Mouse (Mus musculus): ENCODE measurements around the gene Prkar1b. TPM values are rescaled to one million over a fixed set of nuclear protein-coding genes. Genes with fewer than 3 reads are reported as not detected.

The Prkar1b gene
- polyA plus RNA-seq, 1 experiment from 2014 or later = 5.3 TPM

DNA sequence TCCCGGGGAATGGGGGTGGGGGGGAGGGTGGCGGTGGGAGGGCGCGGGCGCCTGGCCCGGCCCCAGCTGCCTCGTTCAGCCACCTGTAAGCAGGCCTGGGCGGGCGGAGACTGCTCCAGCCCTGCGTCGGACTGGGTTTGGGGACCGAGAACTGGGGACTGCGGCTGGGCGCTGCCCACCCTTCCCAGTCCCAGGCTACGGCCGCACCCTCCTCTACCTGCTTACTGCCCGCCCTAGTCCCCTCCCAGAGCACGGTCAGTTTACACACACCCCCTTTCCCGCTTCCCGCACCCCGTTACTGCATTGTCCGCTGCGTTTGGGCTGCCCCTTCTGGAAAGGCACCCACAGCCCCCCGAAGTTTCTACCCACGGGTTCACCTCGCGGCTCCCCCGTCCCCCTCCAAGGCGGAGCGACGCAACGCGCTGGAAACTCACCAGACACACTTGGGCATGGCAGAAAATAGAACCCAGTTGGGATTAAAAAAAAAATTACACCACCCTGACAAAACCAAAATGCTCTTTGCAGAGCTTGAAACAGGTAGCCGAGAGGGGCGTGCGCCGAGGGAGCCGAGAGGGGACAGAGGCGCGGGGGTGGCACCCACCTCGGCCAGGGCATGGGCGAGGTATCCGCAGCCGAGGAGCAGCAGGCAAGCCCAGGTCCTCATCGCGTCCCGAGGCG is 155.6 kb downstream of the Prkar1b start:
- Histone ChIP-seq H3K4me1 (ENCODE audit: control insufficient read depth, insufficient read depth, low read length) (peaks cover 55% of the 10 kb centered on the region), H3K4me2 (peak overlapping the region; percentile 88), H3K9me3 (replicated peaks; ENCODE audit: control insufficient read depth, low read length) (no peaks in the 10 kb centered on the region), H3K27ac (ENCODE audit: low read depth, low read length) (peak overlapping the region; percentile 94), H3K36me3 (ENCODE audit: control insufficient read depth, insufficient read depth, low read length) (no peaks in the 10 kb centered on the region), H3K27me3 (ENCODE audit: control insufficient read depth, insufficient read depth, low read length) (peaks cover 57% of the 10 kb centered on the region), H3K9ac (ENCODE audit: low read depth, low read length) (peak overlapping the region; percentile 85), H3K4me3 (ENCODE audit: low read depth, low read length) (peak overlapping the region; percentile 77)
- ATAC-seq (replicated peaks; ENCODE audit: insufficient number of reproducible peaks, low FRiP score, low TSS enrichment) = no peak
- WGBS (ENCODE audit: insufficient replicate concordance) = 1% methylated on average over 48 of the region's 48 CpGs

DNA sequence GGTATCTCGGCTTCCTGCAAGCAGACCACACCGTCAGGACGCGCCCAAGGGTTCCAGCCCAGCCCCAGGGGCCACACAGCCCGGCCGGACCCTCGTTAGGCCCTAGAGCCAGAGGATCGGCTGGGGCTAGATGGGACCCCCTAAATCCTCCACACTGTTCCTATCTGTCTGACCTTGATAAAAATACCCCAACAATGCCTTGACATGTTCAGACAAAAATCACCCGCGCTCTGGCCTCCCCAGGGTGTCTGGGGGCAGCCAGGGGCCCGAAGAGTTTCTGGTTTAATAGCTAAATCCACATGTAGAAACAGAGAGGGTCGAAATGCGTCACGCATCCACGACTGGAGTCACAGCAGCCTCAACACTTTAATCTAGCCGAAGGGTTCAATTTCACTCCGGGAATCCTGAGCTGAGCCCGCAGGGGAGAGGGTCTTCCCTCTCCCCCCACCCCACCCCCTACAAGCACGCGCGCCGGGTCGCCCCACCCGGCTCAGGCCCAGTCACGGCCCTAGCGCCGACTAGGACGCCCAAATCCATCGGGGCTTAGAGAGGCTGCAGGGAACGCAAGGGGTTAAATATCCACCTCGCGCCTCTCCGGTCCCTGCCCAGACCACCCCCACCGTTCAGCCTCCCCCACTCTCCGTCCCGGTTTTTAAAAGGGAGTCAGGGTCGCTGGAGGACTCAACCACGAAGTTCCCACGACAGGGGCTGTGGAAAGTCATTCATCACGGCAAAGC is 156.3 kb downstream of the Prkar1b start:
- peaks cover 57% of the 10 kb centered on the region for H3K4me1 ChIP-seq (ENCODE audit: control insufficient read depth, insufficient read depth, low read length)
- H3K27ac ChIP-seq (ENCODE audit: low read depth, low read length) = peak overlapping the region; percentile 94
- peak overlapping the region; percentile 88 for H3K4me2 ChIP-seq
- peak overlapping the region; percentile 77 for H3K4me3 ChIP-seq (ENCODE audit: low read depth, low read length)
- no peaks in the 10 kb centered on the region for H3K36me3 ChIP-seq (ENCODE audit: control insufficient read depth, insufficient read depth, low read length)
- no peaks in the 10 kb centered on the region for H3K9me3 ChIP-seq (replicated peaks; ENCODE audit: control insufficient read depth, low read length)
- 1% methylated on average over 40 of the region's 40 CpGs for WGBS (ENCODE audit: insufficient replicate concordance)
- peak overlapping the region; percentile 85 for H3K9ac ChIP-seq (ENCODE audit: low read depth, low read length)
- no peak for ATAC-seq (replicated peaks; ENCODE audit: insufficient number of reproducible peaks, low FRiP score, low TSS enrichment)
- peaks cover 51% of the 10 kb centered on the region for H3K27me3 ChIP-seq (ENCODE audit: control insufficient read depth, insufficient read depth, low read length)

DNA sequence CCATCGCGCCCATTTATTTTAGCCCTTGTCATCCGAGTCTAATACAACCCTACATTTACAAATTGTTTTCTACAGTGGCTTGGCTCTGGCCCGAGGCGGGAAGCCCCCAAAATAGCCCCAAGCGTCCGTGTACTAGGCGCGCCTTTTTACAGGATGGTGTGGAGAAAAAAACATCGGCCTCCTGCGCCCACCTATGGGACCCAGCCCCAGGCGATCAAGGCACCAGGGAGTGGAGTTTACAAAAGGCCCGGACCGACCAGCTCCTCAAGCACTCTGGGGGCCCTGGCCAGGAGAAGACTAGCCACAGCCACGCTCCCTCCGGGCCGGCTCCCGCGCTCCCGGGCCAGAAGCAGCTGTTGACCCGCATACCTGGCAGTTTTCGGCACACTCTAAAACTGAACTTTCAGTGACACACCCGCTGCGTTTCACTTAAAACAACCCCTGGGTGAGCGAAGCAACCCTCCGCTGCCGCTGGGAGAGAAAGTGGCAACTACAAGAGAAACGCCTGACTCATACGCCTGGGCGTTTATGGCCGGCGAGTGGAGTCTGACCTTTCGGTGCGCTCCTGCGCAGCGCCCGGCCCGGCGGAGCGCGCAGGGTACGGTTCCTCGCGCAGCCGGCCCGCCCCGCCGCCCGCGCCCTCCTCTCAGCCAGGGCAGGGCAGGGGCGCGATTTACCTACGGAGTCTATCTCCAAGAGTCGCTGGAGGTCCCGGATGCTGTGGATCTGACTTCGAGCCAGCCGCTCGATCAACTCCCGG is 157.0 kb downstream of the Prkar1b start:
- Histone ChIP-seq H3K27ac (ENCODE audit: low read depth, low read length) (no peak overlapping the region), H3K36me3 (ENCODE audit: control insufficient read depth, insufficient read depth, low read length) (no peaks in the 10 kb centered on the region; the same call in 1 of the 2 replicates), H3K4me2 (peak overlapping the region; percentile 88), H3K9ac (ENCODE audit: low read depth, low read length) (peak overlapping the region; percentile 85), H3K9me3 (replicated peaks; ENCODE audit: control insufficient read depth, low read length) (no peaks in the 10 kb centered on the region), H3K4me1 (ENCODE audit: control insufficient read depth, insufficient read depth, low read length) (peaks cover 55% of the 10 kb centered on the region), H3K27me3 (ENCODE audit: control insufficient read depth, insufficient read depth, low read length) (peaks cover 44% of the 10 kb centered on the region), H3K4me3 (ENCODE audit: low read depth, low read length) (peak overlapping the region; percentile 77)
- 2% methylated on average over 59 of the region's 59 CpGs for WGBS (ENCODE audit: insufficient replicate concordance)
- no peak for ATAC-seq (replicated peaks; ENCODE audit: insufficient number of reproducible peaks, low FRiP score, low TSS enrichment)

DNA sequence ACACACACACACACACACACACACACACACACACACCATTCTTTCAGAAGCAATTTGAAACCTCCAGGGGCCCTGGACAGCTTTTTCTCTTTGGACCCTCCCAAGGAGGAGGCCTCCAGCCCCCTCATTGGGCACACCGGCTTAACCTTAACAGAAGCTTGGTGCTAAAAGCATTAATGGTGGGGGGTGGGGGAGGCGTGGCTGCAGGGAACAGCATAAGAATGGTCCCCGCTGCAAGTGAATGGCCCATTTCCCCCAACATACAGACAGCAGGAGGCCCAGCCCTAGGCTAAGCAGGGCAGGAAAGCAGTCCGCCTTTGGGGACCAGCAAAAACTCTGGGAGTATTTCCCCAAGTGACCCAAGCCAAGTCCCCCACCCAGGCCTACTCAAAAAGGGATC is 158.1 kb downstream of the Prkar1b start:
- ATAC-seq (replicated peaks; ENCODE audit: insufficient number of reproducible peaks, low FRiP score, low TSS enrichment) = no peak
- H3K4me1 ChIP-seq (ENCODE audit: control insufficient read depth, insufficient read depth, low read length) = peaks cover 44% of the 10 kb centered on the region
- 39% methylated on average over 4 of the region's 4 CpGs for WGBS (ENCODE audit: insufficient replicate concordance)
- H3K4me3 ChIP-seq (ENCODE audit: low read depth, low read length) = no peak overlapping the region
- H3K4me2 ChIP-seq = no peak overlapping the region
- no peaks in the 10 kb centered on the region; the same call in 1 of the 2 replicates for H3K36me3 ChIP-seq (ENCODE audit: control insufficient read depth, insufficient read depth, low read length)
- no peak overlapping the region for H3K9ac ChIP-seq (ENCODE audit: low read depth, low read length)
- no peak overlapping the region for H3K27ac ChIP-seq (ENCODE audit: low read depth, low read length)
- H3K27me3 ChIP-seq (ENCODE audit: control insufficient read depth, insufficient read depth, low read length) = peaks cover 36% of the 10 kb centered on the region
- H3K9me3 ChIP-seq (replicated peaks; ENCODE audit: control insufficient read depth, low read length) = no peaks in the 10 kb centered on the region

DNA sequence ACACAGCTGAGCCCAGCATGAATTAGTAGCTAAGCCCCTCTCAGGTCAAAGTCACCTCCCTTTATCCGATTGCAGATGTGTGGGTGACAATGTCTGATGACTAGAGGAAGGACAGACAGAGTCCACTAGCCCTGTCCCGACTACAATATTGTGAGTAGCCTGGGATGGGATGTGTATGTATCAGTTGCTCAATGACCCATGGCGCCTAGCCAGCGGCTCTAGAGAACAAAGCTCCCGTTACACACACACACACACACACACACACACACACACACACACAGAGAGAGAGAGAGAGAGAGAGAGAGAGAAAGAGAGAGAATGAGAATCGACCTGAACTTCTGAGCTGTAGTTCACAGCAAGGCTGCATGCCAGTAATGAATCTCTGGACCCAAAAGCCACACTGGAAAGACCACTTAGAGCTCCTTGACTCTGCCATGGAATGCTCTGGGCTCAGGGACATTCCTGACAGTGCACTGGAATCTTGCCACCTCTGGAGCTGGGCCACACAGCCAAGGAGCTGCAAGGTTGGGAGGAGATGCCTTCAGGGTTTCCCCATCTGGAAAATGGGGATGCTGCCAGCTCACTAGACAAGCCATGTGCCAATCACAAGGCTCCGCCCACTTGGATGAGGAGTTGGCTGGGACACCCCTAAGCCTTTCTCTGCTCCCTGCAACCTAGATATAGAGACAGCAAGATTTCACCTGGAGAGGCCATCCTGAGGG is 159.0 kb downstream of the Prkar1b start:
- ATAC-seq (replicated peaks; ENCODE audit: insufficient number of reproducible peaks, low FRiP score, low TSS enrichment) = no peak
- Histone ChIP-seq H3K27ac (ENCODE audit: low read depth, low read length) (no peak overlapping the region), H3K27me3 (ENCODE audit: control insufficient read depth, insufficient read depth, low read length) (peaks cover 29% of the 10 kb centered on the region), H3K36me3 (ENCODE audit: control insufficient read depth, insufficient read depth, low read length) (peaks cover 3% of the 10 kb centered on the region), H3K4me3 (ENCODE audit: low read depth, low read length) (no peak overlapping the region), H3K4me2 (no peak overlapping the region), H3K4me1 (ENCODE audit: control insufficient read depth, insufficient read depth, low read length) (peaks cover 36% of the 10 kb centered on the region), H3K9me3 (replicated peaks; ENCODE audit: control insufficient read depth, low read length) (no peaks in the 10 kb centered on the region), H3K9ac (ENCODE audit: low read depth, low read length) (no peak overlapping the region)
- 77% methylated on average over 7 of the region's 7 CpGs for WGBS (ENCODE audit: insufficient replicate concordance)

DNA sequence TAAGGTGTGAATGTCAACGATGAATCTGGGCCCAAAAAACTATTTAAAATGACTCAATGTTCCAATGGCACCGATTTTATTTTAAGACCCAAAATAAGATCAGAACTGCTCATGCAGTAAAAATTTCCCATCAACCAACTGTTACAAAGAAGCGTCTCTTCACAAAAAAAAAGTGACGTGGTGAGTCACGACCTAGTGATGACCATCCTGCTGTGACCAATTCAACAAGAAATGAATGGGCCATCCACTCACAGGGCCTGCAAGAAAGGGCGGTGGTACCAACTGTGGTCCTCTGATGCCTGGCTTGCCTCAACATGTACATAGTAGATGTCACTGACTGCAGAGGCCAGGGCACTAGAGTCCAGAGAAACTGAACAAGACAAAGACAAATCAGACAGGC is 160.2 kb downstream of the Prkar1b start:
- Histone ChIP-seq H3K4me1 (ENCODE audit: control insufficient read depth, insufficient read depth, low read length) (peaks cover 36% of the 10 kb centered on the region), H3K9ac (ENCODE audit: low read depth, low read length) (no peak overlapping the region), H3K4me3 (ENCODE audit: low read depth, low read length) (no peak overlapping the region), H3K9me3 (replicated peaks; ENCODE audit: control insufficient read depth, low read length) (no peaks in the 10 kb centered on the region), H3K4me2 (no peak overlapping the region), H3K27me3 (ENCODE audit: control insufficient read depth, insufficient read depth, low read length) (peaks cover 24% of the 10 kb centered on the region), H3K27ac (ENCODE audit: low read depth, low read length) (no peak overlapping the region), H3K36me3 (ENCODE audit: control insufficient read depth, insufficient read depth, low read length) (peaks cover 5% of the 10 kb centered on the region)
- ATAC-seq (replicated peaks; ENCODE audit: insufficient number of reproducible peaks, low FRiP score, low TSS enrichment) = no peak
- WGBS (ENCODE audit: insufficient replicate concordance) = 80% methylated on average over 6 of the region's 6 CpGs

DNA sequence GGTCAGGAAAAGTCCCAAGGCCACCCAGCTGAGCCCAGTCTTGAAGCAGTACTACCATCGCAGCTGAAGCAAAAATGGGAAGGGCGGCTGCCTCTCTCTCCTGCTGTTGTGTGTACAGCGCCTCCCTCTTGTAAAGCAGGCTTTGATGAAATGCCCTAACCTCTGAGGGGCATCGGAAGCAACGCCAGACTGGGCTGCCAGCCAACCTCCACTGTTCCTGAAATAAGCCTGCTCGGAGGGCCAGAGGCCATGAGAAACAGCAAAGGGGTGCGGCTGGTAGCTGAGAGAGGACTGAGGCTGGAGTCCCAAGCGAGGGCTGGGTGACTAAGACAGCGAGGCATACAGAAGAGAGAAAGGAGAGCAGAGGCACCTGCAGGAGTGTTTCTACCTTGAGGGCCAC is 161.0 kb downstream of the Prkar1b start:
- Histone ChIP-seq H3K4me2 (peak overlapping the region; percentile 4; the same call in 1 of the 2 replicates), H3K4me3 (ENCODE audit: low read depth, low read length) (no peak overlapping the region), H3K9me3 (replicated peaks; ENCODE audit: control insufficient read depth, low read length) (no peaks in the 10 kb centered on the region), H3K4me1 (ENCODE audit: control insufficient read depth, insufficient read depth, low read length) (peaks cover 33% of the 10 kb centered on the region), H3K27me3 (ENCODE audit: control insufficient read depth, insufficient read depth, low read length) (peaks cover 24% of the 10 kb centered on the region), H3K36me3 (ENCODE audit: control insufficient read depth, insufficient read depth, low read length) (peaks cover 8% of the 10 kb centered on the region), H3K27ac (ENCODE audit: low read depth, low read length) (peak overlapping the region; percentile 57), H3K9ac (ENCODE audit: low read depth, low read length) (no peak overlapping the region; the same call in 1 of the 2 replicates)
- WGBS (ENCODE audit: insufficient replicate concordance) = 34% methylated on average over 9 of the region's 9 CpGs
- ATAC-seq (replicated peaks; ENCODE audit: insufficient number of reproducible peaks, low FRiP score, low TSS enrichment) = no peak

DNA sequence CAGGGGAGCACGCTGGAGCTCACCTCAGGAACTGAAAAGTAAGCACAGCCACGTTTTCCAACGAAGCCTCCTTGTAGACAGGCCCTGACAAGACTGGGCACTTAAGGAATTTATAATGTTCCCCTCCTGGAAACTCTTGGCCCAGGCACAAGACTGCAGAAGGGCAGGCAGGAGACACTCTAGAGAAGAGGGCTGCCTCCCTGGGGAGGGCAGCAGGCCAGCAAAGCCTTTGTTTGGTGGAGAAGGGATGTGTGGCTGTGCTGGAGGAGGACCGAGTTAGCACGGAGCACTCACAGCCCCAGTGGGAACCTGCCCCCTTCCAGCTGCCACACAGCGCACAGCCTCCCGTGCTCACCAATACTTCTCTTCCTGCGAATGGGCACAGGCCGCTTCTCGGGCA is 161.8 kb downstream of the Prkar1b start:
- Histone ChIP-seq H3K9me3 (replicated peaks; ENCODE audit: control insufficient read depth, low read length) (no peaks in the 10 kb centered on the region), H3K9ac (ENCODE audit: low read depth, low read length) (no peak overlapping the region), H3K4me2 (no peak overlapping the region), H3K27ac (ENCODE audit: low read depth, low read length) (no peak overlapping the region), H3K27me3 (ENCODE audit: control insufficient read depth, insufficient read depth, low read length) (peaks cover 24% of the 10 kb centered on the region), H3K36me3 (ENCODE audit: control insufficient read depth, insufficient read depth, low read length) (peaks cover 8% of the 10 kb centered on the region), H3K4me1 (ENCODE audit: control insufficient read depth, insufficient read depth, low read length) (peaks cover 27% of the 10 kb centered on the region), H3K4me3 (ENCODE audit: low read depth, low read length) (no peak overlapping the region)
- ATAC-seq (replicated peaks; ENCODE audit: insufficient number of reproducible peaks, low FRiP score, low TSS enrichment) = no peak
- WGBS (ENCODE audit: insufficient replicate concordance) = 73% methylated on average over 10 of the region's 10 CpGs

Data from heart, embryonic 11.5 days (tissue).